Mouse (Mus musculus) CH12.LX (cell line): ENCODE data around the gene Actn2.

Experiments
- CHD2 ChIP-seq: IDR thresholded peaks from 2 replicates; pipeline ENCODE4 v1.6.1; 2011; ENCODE audit warnings: low read length, improper control_type of control experiment
- ELF1 ChIP-seq: IDR thresholded peaks from 2 replicates; pipeline ENCODE4 v1.6.1; 2014; ENCODE audit warnings: low read depth, mild to moderate bottlenecking, inconsistent platforms, low read length, improper control_type of control experiment
- MAFK ChIP-seq: IDR thresholded peaks from 2 replicates; pipeline ENCODE4 v1.6.1; 2011; ENCODE audit warnings: low read length, improper control_type of control experiment; ENCODE audit not compliant: insufficient replicate concordance
- NRF1 ChIP-seq: IDR thresholded peaks from 2 replicates; pipeline ENCODE4 v1.6.1; 2014; ENCODE audit warnings: low read depth, mild to moderate bottlenecking, inconsistent platforms, low read length, improper control_type of control experiment, moderate library complexity
- POLR2A ChIP-seq: IDR thresholded peaks from 2 replicates; pipeline ENCODE4 v1.6.1; 2011; ENCODE audit warnings: low read depth, mild to moderate bottlenecking, improper control_type of control experiment, low read length
- SIN3A ChIP-seq: IDR thresholded peaks from 2 replicates; pipeline ENCODE4 v1.6.1; 2012; ENCODE audit warnings: low read length, improper control_type of control experiment, inconsistent platforms

DNA sequence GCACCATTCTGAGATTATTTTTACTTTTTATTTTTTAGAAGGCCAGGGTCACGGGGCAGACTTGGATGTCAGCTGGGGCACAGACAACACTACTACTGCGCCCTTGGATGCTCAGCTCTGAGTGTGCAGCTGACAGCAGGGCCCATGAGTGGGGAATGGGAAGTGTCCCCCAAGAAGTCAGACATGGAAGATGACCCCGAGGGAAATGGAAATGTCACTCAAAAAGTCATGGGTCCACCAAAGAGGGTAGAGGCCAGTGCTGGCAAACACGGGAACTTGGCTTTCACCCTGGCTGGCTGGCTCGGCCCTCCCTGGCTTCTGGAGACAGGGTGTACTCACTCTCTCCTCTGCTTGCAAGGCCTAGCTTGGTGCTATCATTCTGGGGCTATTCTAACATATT is 35.6 kb downstream of the Actn2 start:
- TF ChIP-seq MAFK (no peak), NRF1 (no peak), SIN3A (no peak), POLR2A (no peak), CHD2 (no peak), ELF1 (no peak)
